Mouse (Mus musculus) telencephalon, adult 2 months (tissue): Measurements from ENCODE around the gene Zfp365.

Experiments used
- DNase-seq: peaks from one replicate; pipeline ENCODE4 v3.0.0-alpha.2; 2011; ENCODE audit warnings: low read depth, low spot score

Zfp365 gene

DNA sequence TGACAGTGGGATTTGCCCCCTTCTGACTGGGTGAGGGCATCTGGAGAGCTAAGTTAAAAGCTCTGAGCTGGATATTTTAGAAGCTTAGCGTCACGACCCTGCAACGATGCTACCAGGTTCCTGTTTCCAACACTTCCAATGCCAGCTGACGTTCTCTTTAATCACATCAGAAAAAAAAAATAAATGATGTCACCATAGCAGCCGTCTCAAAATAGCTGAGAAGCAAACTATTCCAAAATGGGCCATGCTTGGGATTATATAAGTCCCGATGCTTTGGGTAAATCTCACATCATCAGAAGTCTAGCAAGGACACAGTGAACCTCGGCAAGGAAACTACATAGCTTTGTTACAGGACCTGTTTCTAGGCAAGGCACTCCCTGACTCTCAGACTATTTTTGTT, 9.1 kb downstream of the Zfp365 start:
- DNase-seq = peak; percentile 94

DNA sequence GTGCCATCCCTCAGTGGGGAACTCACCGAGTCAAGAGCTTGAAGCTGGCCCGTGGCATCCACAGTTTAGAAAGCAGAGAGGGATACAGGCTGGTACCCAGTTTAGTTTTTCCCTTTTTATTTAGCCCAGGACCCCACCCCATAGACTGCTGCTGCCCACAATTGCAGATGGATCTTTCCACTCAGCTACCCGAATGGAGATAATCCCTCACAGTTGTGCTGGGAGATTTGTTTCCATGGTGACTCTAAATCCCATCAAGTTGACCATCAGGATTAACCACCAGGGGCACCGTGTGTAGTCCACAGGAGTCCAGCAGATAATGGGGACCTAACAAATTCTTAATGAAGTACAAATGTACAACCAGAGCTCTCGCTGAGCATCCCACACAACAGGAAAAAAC, 11.3 kb downstream of the Zfp365 start:
- DNase-seq = no peak

DNA sequence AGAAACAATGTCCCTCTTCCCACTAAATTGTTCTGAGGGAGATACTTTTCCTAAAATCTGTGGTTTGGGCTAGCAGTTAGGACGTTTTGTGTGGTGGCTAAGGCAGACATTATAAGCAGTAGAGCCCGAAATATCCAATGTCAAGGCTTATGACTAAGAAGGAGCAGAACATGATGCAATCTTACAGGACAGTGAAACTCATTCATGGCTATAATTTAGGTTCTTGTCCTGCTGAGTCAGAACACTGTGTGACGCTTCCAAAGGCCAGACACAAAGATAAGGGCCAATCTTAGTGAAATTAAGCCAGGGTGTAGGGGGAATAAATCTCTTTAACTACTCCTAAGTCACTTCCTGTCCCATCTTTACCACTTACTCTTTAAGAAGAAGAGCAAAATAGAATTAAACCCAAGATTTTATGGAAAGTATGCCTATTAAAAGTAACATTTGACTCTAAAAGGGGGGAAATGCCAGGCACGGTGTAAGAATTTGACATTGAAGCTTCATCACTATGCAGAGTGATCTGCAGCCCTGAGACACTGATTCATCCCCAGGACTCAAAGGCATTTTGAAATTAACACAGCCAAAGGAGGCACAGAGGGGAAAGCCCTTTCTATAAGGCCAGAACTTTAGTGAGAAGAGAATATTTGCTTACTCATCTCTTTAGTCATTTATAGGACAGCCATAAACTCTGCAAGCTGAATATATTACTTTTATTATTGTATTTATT, 13.3 kb downstream of the Zfp365 start:
- DNase-seq = no peak

DNA sequence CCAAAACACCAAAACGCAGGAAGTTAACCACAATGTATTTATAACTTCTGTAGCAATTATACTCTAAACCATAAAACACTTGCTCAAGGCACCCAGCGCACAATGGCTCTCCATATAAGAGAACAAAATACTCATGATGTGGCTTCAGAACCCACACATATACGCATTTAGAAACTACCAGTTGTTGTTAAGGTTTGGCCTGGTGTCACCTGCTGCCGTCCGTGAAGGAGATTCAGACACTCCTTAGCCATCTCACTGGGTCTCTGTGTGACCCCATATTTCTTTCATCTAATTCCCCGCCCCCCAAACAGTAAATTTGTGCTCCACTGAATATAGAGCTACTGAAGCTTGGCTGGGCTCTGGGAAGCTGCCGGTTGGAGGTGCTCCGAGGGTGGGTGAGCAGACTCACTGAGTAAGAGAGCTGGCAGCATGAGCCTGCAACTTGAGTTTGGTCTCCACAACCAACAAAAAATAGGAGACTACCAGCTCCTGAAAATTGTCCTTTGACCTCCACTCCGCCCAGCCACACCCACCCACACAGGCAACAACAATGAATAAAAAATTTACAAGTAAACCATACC, 14.0 kb downstream of the Zfp365 start:
- no peak for DNase-seq

DNA sequence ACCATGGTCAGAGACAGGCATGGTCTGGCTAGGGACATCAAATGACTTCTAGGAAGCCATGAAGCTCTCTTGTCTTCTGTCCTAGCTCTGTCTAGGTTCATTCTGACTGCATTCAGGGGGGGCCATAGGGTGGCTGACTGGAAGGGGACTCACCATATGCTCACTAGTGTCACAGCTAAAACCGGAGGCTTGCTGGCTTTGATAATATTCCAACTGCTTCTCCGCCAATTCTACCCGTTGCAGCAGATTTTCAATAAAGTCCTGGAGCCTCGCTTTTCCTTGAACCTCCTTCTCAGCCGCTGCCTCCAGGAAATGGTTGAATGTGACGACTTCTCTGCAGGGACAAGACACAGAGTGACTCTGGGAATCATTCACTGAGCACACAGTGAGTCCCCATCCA, 15.2 kb downstream of the Zfp365 start:
- no peak for DNase-seq

DNA sequence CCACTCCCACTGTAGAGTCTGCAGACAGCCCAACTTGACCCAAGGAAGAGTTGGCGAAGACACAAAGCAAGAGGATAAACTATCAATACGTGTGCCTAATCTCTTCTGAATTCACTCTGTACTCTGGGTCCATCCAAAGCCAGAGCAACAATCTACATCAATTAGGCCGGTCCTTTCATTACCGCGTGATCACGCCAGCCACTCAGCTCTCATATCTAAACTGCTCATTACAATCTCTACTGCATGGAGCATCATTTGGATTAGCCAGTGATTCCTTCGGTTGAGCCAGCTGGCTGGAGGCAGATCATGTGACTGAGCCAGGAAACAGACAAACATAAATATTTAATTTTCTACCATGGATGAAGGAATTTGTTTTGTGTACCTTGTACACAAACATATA, 17.8 kb downstream of the Zfp365 start:
- no peak for DNase-seq

DNA sequence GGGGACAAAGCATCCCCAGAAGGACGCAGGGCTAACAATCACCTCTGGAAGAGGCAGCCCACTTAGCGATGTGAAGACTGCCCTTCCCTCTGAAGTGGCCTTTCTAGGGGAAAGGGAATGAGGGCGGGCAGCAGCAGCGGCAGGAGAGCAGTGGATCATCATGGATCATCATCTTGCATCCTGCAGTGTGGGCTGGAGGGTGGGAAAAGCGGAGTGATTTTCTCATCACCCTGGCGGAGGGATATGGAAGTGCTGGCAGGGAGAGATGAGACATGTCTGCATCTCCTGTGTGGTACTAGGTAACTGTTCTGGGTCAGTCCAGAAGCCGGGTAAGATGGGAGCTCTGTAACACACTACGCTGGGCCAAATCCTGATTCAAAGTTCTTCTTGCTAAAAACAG, 18.4 kb downstream of the Zfp365 start:
- no peak for DNase-seq

DNA sequence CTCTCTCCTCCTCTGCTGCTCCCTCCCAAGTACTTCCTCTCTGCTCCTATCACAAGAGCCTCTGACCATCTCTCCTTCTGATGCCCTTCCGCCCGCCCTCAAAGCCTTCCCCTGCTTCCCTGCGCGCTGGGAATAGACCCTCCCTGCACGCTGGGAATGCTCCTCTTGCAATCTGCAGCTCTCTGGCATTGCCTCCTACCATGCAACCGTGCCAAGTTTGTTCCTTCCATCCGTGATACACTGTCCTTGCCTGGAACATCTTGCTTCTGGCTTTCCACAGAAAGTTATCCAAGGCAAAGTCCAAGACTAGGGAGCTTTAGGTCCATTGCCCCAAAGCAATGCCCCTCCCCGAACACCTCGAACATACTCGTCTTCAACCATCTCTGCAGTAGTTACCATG, 19.2 kb downstream of the Zfp365 start:
- DNase-seq = no peak

DNA sequence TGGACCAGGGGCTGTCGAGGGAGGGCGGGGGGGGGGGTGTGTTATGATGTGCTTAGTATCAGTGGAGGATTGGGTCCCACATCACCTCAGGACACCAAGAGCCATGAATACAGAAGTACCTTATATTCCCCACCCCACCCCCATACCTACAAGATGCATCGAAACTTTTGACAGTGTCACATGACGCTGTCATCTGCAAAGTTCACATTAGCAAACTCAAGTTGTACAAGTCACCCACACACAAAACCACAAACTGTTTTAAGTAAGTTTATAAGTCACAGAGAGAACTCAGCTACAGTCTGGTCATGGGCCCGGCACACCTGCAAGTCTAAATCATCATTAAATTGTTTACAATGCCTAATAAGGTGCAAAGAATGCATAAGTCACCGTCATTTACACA, 21.3 kb downstream of the Zfp365 start:
- no peak for DNase-seq

DNA sequence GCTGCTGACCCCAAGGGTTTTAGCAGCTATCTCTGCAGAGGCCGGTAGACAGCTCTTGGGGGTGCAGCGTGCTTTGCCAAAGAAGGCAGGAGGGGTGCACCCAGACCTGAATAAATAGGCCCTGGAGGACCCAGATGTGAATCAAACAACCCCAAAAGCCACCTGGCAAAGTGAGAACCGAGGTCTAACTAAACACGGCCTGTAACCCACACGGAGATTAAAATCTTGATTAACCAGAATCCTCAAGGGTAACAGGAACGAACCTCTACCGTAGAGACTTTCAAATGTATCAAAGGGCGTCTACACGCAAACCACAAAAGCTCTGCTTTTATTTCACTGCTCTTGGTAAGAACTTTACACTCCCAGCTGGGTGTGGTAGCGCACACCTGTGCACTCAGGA, 24.5 kb downstream of the Zfp365 start:
- DNase-seq = no peak

DNA sequence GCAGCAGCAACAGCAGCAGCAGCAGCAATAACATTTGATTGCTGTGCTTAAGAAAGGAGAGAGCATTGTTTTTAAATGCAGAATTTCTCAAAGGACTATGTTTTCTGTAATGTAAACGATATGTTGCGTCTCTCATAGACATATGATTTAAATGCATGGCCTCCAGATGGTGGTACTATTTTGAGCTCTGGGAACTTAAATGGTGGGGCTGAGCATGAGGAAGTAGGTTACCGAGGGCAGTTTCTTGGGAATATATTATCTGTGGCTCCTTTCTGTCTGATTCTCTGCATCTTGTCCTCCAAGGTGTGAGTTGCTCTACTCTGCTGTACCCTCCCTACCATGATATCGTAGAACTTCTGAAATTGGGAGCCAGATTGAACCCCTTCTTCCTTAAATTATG, 31.8 kb downstream of the Zfp365 start:
- DNase-seq = no peak

DNA sequence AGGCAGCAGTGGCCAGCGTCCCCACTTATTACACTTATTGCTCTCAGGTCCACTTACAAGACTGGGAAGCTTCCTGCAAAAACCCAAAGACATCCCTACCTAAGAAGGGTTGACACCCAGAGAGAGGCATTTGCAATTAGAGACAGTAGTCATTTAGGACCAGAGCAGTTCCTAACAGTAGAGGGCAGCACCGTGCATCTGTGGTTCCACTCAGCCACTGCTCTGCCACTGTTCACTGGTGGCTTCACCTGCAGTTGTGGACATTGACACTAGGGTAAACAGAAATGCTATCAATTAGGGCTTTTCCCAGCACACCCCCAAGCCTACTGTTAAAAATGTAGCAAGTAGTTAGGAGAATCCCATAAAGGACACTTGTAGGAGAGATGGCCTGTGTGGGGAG, 40.7 kb downstream of the Zfp365 start:
- DNase-seq = no peak

DNA sequence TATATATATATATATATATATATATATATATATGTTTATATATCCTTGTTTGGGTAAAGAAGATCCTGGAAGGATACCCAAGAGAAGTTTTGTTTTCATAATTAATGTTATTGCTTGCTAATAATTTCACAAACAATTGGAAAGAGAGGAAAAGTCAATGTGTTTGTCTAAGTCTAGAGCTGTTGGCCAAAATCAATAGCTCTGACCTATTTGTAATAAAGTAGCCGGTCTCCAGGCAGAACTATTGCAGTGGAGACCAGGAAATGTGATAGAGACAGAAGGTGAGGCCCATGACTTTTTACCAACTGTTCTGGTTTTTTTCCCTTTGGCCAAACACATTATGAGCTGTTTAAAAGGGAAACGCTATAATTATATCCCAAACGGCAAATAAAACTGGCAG, 44.2 kb downstream of the Zfp365 start:
- DNase-seq = no peak

DNA sequence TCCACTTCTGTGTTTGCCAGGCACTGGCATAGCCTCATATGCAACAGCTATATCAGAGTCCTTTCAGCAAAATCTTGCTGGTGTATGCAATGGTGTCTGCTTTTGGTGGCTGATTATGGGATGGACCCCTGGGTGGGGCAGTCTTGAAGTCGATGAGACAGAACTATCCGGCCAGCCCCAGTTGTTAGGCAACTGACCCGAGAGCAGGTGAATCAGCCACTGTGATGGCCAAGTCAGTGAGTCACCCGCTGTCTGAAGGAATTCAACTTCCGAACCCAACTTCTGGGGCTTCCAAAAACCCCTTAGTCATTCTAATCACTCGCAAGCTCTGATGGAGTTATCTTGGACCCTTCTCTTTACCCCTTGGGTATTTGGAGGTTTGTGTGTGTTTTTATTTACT, 46.6 kb downstream of the Zfp365 start:
- no peak for DNase-seq

DNA sequence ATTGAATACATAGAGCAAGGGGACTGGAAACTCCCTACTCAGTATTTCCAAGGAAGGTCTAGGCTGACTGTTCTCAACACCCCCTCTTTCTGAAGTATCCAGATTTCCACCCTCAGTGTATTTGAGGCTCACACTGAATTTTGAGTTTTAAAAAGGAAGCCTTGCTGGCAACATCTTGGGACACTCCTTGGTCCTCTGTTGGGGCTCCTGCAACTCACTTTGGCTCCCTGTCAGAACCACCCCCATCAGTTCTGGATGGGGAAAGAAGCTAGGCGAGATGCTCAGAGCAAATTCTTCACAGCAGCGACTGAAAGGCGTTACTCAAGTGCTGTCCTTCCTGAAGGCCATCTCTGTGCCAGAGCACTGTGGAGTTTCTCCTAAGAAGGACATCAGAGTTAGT, 47.4 kb downstream of the Zfp365 start:
- DNase-seq = peak; percentile 76

DNA sequence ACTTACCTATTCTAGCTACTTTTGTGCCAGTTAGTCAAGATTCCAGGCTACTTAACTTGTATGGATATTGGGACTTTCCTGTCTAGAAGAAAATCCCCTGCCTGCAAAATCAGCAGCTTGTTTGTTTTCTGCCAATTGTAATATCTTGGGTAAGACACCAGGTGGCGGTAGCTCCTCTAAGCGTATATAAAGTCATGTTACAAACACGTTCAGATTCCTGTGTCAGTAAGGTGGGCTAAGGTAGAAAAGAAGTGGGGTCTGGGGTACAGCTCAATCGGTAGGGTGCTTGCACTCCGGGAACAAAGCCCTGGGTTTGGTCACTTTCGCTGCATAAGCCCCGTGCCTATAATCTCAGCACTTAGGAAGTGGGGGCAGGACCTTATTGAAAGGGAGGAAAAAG, 50.1 kb downstream of the Zfp365 start:
- no peak for DNase-seq

DNA sequence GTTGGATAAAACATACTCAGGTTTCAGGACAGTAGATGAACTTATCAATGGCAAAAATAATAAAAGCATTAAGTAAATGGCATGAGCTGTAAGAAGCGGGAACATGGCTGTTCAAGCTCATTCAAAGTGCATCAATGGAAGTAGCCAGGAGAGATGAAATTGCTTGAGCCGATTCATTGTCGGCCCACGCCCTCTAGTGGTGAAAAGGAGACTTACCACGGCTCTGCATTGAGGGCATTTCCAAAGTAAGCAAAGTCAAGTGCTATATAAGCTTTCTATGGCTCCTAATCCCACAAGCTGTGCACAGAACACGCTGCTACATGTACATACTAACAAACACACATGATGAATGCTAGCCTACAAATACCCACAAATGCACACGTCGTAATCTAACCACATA, 53.6 kb downstream of the Zfp365 start:
- DNase-seq = peak; percentile 65

DNA sequence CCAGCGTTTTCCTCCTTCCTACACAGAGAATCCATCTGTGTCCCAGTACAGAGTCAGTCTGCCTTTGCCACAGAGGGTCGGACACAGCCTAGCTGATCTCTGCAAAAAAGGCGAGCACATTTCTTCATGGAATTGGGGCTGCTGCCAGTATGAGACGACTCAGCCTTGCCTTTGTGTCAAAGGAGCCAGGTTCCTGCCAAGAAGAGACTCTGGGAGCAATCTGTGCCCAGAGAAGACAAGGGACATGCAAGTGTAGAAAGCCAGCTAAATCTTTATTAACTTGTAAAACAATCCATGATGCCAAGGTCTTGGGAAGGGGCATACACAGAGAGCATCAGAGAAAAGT, 54.9 kb downstream of the Zfp365 start:
- no peak for DNase-seq

DNA sequence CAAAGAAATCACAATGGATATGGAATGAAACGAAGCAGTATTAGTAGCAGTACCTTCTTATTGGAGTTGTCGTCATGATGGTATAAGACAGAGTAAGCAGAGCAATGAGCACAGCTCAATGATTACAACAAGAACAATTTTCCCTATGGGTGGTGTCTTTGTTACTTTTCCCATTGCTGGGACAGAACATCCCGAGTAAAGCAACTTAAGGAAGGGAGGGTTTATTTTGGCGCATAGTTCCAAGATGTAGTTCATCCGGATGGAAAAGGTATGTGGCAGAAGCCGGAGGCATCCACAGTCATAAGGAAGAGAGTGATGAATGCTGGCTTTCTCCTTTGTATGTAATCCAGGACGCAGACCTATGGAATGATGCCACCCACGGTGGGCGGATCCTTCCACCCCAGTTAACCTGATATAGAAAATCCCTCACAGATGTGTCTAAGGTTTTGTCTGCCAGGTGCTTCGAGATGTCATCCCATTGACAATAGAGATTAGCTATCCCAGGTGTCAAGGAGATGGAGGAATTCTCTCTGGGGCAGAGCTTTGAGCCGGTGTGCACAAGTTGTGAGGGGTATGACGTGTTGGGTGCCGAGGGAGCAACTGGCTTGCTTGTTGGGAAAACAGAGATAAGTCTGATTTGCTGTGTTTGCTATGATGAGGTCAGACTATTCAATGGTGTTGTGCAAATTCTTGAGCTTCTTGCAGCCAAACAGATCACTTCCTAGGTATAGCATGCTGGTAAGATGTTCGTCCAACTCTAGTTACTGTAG, 55.5 kb downstream of the Zfp365 start:
- no peak for DNase-seq

DNA sequence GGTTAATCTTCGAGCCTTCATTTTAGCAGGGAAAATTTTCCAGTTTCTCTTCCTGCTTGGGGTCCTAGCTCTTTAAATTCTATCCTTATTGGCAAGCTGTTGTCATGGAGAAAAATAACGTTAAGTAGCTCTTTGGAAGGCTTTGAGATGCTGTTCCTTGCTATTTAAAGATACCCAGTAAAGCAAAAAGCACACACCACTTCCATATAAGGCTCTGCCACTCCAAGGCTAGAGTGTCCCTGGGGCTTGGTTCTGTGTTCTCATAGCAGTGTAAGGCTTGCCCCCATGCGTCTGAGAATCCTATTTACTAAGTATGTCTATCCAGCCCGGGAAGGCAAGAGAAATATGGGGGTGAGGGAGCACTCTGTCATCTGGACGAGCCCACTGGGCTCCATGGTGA, 56.7 kb downstream of the Zfp365 start:
- no peak for DNase-seq

DNA sequence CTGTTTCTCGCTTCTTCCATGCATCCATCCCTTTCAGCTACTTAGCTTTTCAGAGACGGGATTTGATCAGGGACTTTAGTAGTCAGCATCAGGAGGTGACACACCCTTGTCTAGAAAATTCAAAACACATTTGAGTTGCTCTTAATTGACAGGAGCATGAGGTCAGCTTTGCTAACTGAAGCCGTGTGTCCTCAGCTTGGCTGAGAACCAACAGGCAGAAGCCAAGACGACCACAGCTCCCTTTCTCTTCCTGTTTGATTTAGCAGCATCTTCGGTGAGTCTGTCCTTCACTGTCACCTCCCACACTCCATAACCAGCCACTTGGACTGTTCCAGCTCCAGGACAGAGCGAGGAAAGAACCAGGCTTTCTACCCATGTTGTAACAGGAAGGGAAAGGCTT, 60.1 kb downstream of the Zfp365 start:
- DNase-seq = no peak

DNA sequence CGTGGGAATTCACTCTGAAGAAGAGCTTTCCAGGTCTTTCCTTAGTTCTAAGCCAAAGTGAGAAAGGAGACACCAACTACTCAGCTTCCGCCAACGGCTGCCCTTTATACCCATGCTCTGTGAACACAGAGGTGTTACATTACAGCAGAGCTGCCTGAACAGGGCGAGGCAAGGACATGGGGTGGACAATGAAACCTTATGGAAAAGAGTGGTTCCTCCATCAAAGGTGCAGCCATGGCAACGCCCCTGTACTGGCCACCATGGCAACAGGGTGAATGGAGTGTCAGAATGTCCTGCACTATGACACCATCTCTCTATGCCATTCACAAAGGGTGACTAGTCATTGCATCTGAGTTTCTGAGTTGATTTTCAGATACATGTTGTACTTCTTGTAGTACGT, 61.4 kb downstream of the Zfp365 start:
- DNase-seq = no peak

DNA sequence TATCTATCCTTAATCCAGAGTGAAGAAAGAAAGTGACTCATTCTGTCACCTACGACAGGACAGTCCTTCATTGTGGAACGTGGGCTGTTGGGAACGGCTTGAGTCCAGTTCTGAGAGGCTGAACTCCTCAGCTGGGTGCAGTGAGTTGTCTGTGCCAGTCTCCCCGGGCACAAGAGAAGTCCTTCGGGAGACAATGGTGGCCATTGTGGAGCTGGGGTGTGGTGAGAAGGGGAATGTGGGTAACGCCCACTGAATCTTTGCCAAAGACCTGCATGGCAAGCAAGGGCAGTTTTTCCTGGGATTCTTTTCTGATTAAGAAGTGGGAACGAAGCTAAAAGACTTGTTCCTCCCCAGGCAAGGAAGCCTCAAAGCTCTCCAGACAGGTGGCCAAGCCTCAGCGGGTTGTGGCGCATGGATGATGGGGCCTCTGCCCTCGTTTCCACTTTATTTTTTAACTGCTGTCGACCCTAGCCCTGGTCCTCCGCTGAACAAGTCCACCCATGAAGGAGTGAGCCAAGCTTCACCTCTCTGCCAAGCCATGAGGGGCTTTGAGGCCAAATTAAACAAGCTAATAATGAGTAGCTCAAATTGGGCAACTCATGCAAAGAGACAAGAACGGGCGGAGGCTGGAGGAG, 66.3 kb downstream of the Zfp365 start:
- no peak for DNase-seq
